Mouse (Mus musculus) urinary bladder, postnatal 14 days (tissue): ENCODE measurements around the gene Coq5.
"Not testable (repeated sequence)": the region's sequence is repeated elsewhere in the genome, so short reads cannot be mapped to it uniquely, and the experiment has no call there.

Experiments
- DNase-seq: peaks from one replicate; pipeline ENCODE4 v3.0.0; 2021; ENCODE audit warnings: low spot score

Coq5 gene

DNA sequence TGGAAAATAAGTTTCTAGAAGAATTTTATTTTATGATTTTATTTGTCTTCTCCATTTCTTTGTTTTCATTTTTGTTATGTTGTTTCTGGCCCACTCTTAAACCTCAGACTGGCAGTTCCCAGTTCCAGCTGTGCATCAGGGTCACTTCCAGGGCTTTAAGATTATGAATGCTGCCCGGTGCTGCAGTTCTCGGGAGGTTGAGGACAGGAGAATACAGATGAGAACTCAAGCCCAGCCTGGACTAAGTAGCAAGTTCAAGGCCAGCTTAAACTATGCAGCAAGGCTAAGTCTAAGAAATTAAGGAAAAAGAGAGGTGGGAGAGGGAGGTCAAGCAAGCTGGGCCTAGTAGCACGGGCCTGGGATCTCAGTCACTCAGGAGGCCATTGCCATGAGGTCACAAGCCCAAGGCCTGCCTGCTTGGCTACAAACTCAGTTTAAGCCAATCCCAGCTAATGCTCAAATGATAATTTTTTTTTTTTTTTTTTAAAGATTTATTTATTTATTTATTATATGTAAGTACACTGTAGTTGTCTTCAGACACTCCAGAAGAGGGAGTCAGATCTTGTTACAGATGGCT lies 11.9 kb upstream of the Coq5 start:
- DNase-seq, result no peak

DNA sequence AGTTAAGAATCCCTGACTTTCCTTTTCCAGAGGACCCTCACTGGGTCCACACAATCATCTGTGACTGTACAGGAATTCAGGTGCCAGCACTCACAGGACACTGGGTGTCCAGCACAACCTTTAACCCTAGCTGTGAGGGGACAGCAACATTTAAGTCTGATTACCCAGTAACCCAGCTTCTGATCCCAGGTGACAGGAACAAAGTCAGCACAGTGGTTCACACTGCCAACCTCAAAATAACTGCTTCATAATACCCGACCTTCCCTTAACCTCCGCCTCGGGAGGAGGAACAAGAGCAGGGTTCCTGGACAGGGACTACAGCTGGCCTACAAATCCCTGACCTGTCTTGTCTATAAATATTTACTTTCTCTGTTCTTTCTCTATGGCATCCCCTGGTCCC lies 11.2 kb upstream of the Coq5 start:
- DNase-seq, result no peak

DNA sequence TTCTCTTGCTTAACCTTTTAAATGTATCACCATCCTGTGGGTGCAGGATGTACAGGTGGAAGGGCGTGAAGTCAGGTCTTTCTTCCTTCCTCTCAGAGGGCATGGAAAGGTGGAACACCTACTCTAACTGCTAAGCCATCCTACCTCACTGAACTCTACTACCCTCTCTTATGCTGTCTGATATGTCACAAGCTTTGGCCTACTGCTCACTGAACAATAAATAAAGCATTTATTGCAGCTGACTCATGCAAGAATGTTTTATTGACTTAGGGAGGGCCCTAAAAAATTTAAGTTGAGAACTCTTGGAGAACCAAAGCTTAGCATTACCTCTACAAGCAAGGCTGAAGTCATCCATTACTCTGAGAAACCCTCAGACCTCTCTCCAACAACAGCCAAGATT lies 9.5 kb upstream of the Coq5 start:
- DNase-seq, result no peak

DNA sequence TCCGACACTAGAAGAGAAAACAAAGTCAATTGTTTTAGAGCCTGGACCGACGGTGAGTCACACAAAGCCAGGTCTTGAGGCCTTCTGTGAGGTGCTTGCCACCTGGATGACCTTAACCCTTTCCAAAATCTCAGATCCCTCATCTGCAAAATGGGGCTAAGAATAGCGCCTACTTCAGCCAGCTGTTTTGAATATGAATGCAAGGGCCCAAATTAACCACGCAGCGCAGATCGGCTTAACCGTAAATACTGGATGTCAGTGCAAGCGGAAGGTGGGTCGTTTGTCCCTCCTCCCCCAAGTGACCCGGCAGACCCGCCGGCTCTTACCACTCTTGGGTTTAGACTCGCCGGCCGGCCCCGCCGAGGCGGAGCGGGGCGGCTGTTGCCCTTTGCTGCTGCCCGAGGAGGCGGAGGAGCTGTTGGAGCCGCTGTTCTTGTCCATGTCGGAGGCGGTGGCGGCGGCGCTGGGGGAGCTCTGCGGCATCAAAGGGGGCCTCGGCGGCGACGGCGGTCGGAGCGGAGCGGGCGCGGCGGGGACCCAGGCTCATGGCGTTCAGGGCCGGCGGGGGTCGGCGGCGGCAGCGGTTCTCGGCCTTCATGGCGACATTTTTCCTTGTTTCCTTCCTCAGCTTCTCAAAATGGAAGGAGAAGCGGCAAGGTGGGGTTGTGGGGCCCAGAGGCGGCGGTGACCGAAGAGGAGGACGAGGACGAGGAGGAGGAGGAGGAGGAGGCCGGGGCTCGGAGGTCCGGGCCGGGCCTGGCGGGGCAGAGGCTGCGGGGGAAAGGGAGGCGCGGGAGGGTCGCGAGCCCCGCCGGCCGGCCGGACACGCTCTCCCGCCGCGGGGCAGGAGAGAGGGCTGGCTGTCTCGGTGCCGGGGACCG lies 7.3 kb upstream of the Coq5 start:
- DNase-seq, result peak; percentile 47

DNA sequence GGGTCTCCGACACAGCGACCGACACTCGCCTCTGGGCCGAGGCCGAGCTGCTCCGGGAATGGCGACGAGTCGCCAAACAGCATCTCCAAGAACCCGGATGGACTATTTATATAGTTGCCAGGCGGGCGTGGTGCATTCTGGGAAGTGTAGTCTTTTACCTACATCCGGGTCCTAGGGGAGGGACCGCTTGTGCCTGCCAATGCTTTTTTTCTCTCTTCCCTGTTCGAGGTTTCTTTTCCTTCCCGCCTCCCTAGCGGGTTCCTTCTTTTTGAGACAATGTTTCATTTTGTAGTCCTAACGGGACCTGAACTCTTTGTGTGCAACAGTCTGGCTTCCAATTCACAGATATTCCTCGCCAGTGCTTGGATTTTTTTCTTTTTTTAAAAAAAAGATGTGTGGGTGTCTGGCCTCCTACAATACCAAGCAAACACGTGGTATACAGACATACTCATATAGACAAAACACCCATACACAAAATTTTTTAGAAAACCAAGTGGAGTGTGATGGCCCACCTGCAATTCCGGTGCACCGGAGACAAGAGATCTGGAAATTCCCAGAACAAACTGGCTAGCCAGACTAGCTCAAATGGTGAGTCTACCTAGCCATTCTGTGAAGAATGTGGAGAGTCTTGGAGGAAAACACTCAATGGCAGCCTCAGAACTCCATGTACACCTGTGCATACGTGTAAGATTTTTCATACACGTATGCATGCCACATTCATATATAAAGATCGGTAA lies 6.5 kb upstream of the Coq5 start, which contains the start of gene Rnf10:
TSS of gene Rnf10 (minus strand) at position 87 of the 737 bp plus-strand sequence.
- DNase-seq, result peak; percentile 97

DNA sequence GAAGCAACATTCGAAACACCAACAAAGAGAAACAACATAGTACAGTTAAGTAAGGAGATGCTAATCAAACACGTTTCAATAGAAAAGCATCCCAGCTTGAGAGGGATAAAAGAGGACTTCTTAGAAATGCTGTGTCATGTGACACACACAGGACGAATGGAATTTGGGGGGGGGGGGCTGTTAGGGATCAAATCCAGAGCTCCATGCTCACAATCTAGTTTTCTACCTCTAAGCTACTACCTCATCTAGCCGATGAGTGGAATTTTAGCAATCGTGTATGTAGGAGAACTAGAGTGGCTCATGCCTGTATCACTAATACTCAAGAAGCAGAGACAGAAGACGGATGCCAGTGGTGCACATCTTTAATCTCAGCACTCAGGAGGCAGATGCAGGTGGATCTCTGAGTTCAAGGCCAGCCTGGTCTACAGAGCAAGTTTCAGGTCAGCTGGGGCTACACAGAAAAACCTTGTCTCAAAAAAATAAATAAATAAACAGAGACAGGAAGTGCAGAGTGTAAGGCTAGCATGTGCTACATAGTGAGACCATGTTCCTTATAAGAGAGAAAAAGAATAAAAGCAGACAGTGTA lies 5.8 kb upstream of the Coq5 start:
- DNase-seq, result no peak

DNA sequence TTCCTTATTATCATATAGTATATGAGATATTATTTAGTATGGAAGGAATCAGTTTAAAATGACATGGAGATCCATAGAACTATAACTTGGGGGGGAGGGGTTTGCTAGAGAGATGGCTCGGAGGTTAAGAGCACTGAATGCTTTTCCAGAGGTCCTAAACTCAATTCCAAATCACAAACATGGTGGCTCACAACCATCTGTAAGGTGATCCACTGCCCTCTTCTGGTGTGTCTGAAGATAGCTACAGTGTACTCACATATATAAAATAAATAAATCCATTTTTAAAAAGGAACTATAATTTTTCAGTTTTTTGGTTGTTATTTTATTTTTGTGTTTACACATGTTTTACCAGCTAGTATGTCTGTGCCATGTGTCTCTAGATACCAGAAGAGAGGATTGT lies 5.1 kb upstream of the Coq5 start:
- DNase-seq, result no peak

DNA sequence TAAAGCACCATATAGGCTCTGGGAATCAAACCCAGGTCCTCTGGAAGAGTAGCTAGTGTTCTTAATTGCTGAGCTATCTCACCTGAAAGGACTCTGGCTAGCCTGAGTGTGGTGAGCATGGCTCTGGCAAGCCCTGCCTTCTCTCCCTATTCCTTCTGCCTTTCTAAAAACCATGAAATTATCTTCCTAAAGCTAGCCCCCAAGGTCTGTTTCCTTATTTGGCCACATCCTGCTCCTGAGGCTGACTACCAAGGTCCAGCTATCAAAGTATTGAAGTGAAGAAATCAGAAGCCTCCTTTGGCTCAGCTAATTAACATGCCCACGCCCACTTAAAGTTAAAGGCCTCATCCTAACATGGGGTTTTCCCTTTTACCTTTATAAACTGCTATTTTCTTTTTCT lies 4.7 kb upstream of the Coq5 start:
- no peak for DNase-seq

DNA sequence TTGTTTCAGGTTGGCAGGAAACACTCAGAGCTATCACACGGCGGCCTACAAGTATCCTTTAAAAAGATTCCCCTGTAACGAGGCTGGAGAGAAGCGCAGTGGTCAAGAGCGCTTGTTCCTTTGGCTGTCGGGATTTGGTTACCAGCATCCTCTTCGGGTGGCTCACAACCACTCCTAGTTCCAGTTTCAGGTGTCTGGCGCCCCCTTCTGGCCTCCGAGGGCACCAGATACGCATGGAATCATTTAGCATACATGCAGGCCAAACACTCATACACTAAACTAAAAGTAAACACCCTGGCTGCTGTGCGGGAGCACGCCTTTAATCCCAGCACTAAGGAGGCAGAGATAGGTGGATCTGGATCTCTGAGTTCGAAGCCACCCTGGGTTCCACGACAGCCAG lies 3.5 kb upstream of the Coq5 start:
- DNase-seq, result peak; percentile 26

DNA sequence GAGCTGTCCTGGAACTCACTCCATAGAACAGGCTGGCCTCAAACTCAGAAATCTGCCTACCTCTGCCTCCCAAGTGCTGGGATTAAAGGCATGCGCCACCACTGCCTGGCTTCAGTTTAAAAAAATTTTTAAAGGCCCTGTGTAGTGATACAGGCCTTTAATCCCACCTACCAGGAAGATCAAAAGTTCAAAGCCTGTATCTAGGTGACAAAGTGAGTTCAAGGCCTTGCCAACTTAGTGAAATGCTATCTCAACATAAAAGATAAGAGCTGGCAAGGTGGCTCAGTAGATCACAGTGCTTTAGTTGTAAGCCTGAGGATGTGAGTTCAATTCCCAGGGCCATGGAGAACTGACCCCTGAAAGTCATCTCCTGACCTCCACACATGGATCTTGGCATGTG lies 1.4 kb upstream of the Coq5 start:
- DNase-seq, result no peak

DNA sequence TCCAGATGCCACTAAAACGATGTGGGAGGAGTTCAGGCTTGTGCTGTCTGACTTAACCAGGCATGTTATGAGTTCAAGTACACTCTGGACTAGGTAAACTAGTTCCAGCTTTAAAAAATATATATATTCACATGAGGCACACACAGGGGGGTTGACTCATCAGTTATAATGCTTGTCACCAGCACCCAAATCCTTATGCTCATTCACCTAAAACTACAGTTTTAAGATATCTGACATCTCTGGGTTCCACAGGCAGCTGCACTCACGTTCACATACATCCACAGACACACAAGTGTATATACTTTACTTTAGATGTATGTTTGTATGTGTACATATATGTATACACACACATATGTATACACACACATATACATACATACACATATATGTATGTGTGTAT lies 681 bp upstream of the Coq5 start:
- DNase-seq, result no peak

DNA sequence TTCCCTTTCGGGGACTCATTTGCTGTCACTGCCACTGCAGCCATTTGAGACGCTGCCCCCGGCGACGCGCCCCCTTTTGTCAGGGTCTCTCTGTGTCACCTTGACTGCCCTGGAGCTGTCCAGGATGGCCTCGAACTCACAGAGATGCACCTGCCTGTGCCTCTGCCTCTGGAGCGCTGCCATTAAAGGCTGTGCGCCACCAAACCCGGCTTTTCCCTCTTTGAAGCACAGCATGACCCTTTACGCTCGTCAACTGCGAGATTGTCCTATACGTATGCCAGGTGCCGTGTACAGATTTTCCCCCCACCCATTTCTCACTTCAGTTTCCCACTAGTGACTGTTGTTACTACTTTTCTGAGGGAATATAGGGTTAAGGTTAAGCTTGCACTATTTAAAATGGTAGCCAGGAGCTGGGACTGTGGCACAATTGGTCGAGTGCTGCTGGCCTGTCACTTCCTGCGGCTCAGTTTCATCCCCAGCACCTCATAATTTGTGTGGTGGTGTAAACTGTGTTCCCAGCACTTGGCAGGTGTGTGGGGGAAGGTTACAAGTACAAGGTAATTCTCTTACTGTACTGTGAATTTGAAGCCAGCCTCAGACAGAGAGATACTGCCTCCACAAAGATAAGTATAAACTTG lies 703 bp downstream of the Coq5 start:
- no peak for DNase-seq

DNA sequence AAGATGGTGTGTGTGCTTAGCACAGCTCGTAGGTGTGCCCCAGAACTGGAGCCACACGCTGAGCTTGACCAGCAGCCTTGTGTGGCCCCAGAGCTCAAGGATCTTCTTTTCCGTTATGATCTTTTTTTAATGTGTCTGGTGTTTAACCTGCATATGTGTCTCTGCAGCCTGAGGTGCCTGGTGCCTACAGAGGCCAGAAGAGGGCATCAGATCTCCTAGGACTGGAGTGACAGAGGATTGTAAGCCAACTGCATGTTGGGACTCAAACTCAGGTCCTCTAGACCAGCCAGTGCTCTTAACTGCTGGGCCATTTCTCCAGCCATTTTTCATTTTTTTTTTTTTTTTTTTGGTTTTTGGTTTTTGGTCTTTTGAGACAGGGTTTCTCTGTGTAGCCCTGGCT lies 5.3 kb downstream of the Coq5 start:
- no peak for DNase-seq

DNA sequence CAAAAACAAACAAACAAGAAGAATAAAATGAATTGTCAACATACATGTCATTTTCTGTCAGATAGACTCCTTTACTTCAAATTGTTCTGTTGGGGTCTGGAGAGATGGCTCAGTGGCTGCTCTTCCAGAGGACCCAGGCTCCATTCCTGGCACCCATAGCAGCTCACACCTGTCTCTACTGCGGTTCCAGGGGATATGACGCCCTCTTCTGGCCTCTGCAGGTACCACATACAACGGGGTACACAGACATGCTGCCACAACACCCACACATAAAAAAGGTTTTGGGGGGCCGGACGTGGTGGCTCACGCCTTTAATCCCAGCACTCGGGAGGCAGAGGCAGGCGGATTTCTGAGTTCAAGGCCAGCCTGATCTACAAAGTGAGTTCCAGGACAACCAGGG lies 14.7 kb downstream of the Coq5 start:
- no peak for DNase-seq

DNA sequence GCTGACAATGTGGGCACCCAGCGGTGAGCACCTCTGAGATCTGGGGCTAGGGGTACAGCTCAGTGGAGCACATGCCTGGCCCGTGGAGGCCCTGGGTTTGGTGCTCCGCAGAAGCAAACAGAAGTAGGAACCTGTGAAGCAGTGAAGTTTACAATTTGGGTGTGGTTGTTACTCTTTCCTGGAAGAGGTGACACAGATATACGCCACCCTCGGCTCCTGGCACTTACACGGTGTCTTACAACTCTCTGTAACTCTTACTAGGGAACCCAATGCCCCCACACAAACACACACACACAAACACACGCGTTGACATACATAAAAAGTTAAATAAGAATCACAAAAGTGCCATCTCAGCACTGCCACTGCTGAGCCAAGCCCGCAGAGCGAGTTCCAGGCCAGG lies 16.9 kb downstream of the Coq5 start:
- DNase-seq, result no peak

DNA sequence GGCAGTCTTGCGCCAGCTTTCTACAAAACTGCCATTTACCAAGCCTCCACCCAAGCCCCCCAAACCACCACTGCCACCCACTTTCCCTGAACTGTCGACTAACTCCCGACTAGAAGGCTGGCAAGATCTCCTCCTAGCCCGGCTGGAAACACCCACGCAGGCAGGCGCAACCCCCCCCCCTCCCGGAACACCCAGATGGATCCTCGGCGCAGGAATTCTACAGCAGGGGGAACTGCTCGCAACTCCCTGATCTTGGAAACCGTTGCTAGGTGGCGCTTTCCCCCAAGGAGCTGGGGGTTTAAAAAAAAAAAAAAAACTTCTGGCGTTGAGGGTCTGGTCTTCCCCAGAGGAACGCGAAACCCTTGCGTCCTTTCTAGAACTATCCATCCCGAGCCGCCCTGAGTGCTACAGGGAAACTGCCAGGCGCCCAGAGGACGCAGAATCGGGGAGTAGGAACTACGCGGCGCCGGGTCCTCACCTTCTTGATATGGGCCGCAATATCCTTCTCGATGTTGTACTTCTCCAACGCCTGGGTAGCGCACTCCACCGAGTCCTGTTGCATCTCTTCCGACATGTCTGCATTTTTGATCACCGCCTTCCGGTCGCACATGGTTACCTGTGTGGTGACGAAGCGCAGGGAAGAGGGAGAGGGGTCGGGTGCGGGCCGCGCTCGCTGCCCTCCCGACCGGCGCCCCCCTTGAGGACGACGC lies 20.7 kb downstream of the Coq5 start:
- DNase-seq, result peak; percentile 57

DNA sequence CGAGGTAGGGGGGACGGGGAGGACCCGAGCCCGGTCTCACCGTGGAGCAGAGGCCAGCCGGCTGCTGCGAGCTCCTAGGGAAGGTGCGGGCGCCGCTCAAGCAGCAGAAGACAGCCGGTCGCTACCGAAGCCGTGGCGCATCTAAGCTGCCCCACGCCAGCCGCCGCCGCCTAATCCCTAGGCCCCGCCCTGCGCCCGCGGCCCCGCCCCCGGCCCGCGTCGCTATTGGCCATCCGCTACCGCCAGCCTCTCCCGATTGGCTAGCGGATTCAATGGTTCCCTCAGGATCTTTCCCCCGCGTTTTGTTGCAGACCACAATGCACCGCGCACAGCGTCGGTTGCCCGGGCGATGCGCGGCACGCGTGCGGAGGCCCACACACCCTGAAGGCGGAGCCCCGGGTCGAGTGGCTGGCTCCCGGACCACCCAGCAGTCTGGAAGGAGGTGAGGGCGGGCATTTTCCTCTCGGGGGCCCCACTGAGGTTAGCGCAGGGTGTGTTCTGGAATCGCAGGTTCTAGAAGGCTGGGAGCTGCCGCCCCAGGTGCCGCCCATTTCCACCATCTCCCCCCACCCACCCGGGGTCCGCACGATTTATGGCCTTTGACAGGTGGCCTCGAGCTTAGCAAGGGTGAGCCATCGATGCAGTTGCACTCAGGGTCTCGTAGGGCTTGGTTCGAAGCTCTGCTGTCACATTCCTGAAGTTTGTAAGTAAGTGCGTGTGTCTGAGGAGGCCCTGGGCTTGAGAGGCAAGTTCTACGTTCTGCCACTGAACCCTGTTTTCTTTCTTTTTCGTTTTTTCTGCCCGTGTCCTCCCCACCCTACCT lies 21.5 kb downstream of the Coq5 start, which contains the start of gene Dynll1:
TSS of gene Dynll1 (minus strand) at position 208 of the 823 bp plus-strand sequence.
- DNase-seq, result peak; percentile 100

DNA sequence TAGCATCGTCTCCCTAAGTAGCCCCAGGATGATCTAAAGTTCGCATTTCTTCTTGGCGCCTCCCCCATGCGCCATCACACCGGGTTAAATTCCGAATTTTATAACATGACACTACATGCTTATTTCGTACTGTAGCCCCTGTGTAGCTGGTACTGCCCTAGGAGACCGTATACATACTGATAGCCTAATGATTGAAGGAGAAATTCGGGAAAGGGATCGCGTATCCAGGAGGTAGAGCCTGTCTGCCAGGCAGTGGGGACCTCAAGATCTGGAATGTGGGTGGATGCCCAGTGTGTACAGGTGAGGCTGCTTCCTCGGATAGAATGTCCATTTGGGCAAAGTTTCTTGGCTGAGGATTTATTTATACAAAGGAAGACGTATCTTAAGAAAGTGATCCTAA lies 22.1 kb downstream of the Coq5 start:
- DNase-seq, result no peak

DNA sequence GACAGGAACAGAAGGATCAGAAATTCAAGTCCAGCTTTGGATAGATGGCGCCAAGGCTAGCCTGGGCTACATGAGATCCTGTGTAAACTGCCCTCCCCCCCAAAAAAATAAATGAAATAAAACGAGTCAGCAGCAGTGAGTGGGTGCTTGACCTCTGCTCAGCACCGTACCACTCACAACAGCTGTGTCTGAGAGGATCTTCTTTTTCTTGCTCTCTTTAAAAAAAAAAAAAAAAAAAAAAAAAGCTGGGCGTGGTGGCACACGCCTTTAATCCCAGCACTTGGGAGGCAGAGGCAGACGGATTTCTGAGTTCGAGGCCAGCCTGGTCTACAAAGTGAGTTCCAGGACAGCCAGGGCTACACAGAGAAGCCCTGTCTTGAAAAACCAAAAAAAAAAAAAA lies 22.7 kb downstream of the Coq5 start:
- DNase-seq, result not testable (repeated sequence)

DNA sequence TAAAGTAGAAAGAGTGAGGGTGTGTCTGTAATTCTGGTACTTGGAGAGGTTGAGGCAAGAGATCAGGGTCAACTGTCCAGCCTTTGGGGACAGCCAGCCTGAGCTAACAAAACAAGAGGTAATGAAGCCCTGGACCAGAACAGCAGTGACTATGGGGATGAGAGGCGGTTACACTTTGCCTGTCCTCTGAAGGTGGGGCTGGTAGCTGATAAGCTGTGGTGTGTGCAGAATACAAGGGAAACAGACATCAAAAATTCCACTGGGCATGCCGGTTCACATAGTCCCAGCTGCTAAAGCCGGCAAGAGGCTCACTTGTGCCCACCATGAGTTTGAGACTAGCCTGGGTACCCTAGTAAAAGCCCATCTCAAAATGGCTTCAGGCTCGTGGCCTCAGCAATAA lies 32.9 kb downstream of the Coq5 start:
- no peak for DNase-seq
